Mouse (Mus musculus) neutrophil, adult 5-6 weeks (primary cell): ENCODE measurements around the gene Rfpl4b. TPM values are rescaled to one million over a fixed set of nuclear protein-coding genes. Genes with fewer than 3 reads are reported as not detected.
"Not testable (repeated sequence)": the region's sequence is repeated elsewhere in the genome, so short reads cannot be mapped to it uniquely, and the experiment has no call there.

ENCODE experiments used
- ATAC-seq: fragments of 151-379, 151-347 bp; 2 replicates; pipeline ENCODE4 v1.8.0; 2017; ENCODE audit warnings: mild to moderate bottlenecking, moderate TSS enrichment; ENCODE audit not compliant: insufficient number of reproducible peaks, poor library complexity, low FRiP score, severe bottlenecking; ENCODE audit errors: extremely low read depth
- total RNA-seq: library from RNA; stranded (forward); fragments of 200-1000 nt; gene quantifications from 2 replicates; pipeline ENCODE4 v1.2.3, GENCODE M21; 2017

Rfpl4b gene
- total RNA-seq = not detected in 2 replicates

- no peak for ATAC-seq
These were observed at the start of gene Rfpl4b for GRCm38 (mm10) chr10:38821679-38822078. Rfpl4b (minus strand) TSS chr10:38821779.

- ATAC-seq = no peak
These were observed 33.6 kb upstream of the Rfpl4b start for GRCm38 (mm10) chr10:38855186-38855585.

DNA sequence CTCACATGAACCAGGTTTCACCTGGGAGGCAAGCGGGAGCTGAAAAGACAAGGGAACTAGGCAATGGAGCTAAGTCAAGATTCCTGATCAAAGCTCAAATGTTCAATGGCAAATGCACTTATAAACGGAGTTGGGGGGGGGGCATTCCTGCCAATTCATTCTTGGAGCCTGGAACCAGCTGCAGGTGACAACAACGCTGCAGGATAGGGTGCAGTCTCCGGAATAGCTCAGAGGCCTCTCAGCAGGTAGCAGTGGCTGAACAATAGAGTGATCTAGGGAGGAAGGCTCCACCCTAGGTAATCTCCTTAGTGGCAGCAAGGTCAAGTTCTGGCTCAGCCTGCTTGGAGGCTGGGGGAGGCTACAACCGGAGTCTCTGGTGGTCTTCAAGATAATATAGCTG, 28.4 kb upstream of the Rfpl4b start:
- ATAC-seq = not testable (repeated sequence)

DNA sequence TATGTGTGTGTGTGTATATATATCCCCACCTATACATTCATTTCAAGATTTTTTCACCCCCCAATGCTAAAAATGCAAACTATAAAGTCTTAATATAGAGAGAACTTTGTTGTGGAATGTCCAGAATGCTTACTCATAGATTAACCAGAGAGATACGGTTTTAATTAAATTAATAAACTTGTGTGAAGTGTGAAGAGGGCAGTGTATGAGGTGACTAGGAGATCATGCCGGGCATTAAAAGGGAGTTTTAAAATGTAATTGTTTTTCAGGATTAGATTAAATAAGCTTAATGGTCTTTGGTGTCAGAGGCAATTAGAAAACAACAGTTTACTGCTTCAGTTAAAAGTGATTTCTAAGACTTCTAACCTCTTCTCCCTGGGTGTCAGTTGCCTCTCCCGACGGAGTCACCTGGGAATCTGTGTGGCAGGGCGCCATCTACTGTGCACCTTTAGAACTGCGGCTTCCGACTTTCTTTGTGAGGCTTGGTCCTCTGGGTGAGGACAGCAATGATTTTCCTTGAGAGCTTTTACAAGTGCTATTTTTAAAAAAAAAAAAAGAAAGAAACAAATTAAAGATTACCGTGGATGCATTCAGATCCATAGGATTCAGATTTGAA, 27.4 kb upstream of the Rfpl4b start:
- ATAC-seq = no peak

DNA sequence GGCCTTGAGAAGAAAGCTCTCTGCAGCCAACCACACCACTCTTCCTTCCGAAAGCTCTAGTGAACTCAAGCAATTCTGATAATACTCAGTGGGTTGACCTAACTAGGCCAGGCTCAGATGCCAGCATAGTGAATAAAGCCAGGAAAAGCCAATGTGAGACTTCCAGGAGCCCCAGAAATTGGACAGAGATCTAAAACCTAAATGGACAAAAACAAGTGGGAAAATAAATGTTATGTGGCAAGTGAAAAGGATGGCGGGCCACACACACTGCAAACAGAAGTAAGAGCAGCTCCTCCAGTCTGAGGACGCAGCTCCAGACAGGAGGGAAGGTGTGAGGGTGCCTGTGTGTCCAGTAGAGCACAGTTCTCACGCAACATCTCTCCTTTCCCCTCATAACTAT, 26.7 kb upstream of the Rfpl4b start:
- no peak for ATAC-seq

GRCm38 (mm10) chr10:38823741-38824140, 2.2 kb upstream of the Rfpl4b start:
- ATAC-seq = no peak

GRCm38 (mm10) chr10:38806056-38806455, 15.5 kb downstream of the Rfpl4b start:
- ATAC-seq = no peak

DNA sequence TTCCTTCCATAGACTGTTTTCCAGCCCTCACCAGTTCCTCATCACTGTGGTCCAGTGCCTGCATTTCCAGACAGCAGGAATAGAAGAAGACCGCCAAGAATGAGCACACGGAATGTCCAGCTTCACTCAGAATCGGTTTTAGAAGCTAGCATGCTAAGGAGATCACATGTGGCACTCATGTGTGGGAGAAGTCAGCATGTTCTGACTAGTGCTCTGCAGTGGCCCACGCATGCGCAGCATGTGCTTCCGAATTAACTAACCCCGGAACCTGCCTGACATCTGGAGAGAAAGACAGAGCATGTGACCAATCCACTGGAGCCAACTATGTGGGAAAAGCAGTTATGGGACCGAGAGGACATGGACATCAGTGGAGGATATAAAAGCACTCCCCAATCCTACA, 17.5 kb downstream of the Rfpl4b start:
- no peak for ATAC-seq

DNA sequence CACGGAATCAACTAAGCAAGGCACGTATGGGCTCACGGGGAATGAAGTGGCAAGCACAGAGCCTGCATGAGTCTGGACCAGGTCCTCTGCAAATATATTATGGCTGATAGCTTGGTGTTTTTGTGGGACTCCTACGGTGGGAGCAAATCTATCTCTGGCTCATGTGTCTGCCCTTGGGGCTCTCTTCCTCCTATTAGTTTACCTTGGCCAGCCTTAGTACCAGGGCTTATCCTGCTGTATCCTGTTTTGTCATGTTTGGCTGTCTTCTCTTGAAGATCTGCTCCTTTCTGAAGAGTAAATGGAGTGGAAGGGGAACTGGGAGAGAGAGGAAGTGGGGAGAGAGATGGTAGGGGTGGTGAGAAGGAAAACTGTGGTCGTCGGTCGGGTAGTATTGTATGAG, 18.3 kb downstream of the Rfpl4b start:
- no peak for ATAC-seq

- no peak for ATAC-seq
These were observed 33.0 kb downstream of the Rfpl4b start for GRCm38 (mm10) chr10:38788612-38789011.

Other genes with a start within 250 kb of the Rfpl4b start
- gene Lama4, start 143.7 kb upstream of the Rfpl4b start, total RNA-seq = not detected in 2 replicates